Mouse (Mus musculus) stomach, embryonic 14.5 days (tissue): Measurements from ENCODE around the gene Gm10073. TPM values are rescaled to one million over a fixed set of nuclear protein-coding genes. Genes with fewer than 3 reads are reported as not detected.

Source experiments
- ATAC-seq: fragments of 200-750 bp; cut with Nextera tagmentation; 2 replicates; pipeline ENCODE4 v1.8.0; 2017; ENCODE audit warnings: low read depth, moderate TSS enrichment; ENCODE audit not compliant: insufficient number of reproducible peaks, insufficient read depth, low FRiP score
- H3K27ac ChIP-seq: fragments of 300-500 bp; sonication (generic); 2 replicates; pipeline ENCODE4 v1.5.1; 2014; ENCODE audit warnings: mild to moderate bottlenecking, low read length, moderate library complexity, mixed read lengths
- H3K27me3 ChIP-seq: fragments of 300-500 bp; sonication (generic); 2 replicates; pipeline ENCODE4 v1.6.1; 2014; ENCODE audit warnings: low read length, control low read depth, mixed read lengths; ENCODE audit not compliant: control insufficient read depth, insufficient read depth
- H3K36me3 ChIP-seq: fragments of 300-500 bp; sonication (generic); 2 replicates; pipeline ENCODE4 v1.6.1; 2014; ENCODE audit warnings: mild to moderate bottlenecking, control low read depth, low read length, moderate library complexity, mixed read lengths; ENCODE audit not compliant: control insufficient read depth, insufficient read depth
- H3K4me1 ChIP-seq: fragments of 300-500 bp; sonication (generic); 2 replicates; pipeline ENCODE4 v1.6.1; 2014; ENCODE audit warnings: low read length, control low read depth, mixed read lengths; ENCODE audit not compliant: control insufficient read depth, insufficient read depth
- H3K4me2 ChIP-seq: fragments of 300-500 bp; sonication (generic); replicated peaks from 2 replicates; pipeline ENCODE4 v1.6.1; 2014; ENCODE audit warnings: low read depth, low read length, control low read depth
- H3K4me3 ChIP-seq: fragments of 300-500 bp; sonication (generic); 2 replicates; pipeline ENCODE4 v1.5.1; 2014; ENCODE audit warnings: low read depth, low read length, control low read depth
- H3K9ac ChIP-seq: fragments of 300-500 bp; sonication (generic); replicated peaks from 2 replicates; pipeline ENCODE4 v1.6.1; 2014; ENCODE audit warnings: low read depth, mild to moderate bottlenecking, control low read depth, low read length, moderate library complexity, mixed read lengths
- H3K9me3 ChIP-seq: fragments of 300-500 bp; sonication (generic); 2 replicates; pipeline ENCODE4 v1.6.1; 2016; ENCODE audit warnings: low read depth, low read length, control low read depth; ENCODE audit not compliant: control insufficient read depth
- WGBS: fragments of 180-500 bp; shearing (Covaris S2); extraction: QIAGEN DNeasy Blood & Tissue Kit; methylation state at CpG from one replicate; pipeline ENCODE4 v1.1.7; 2014; 5-methylcytosine and 5-hydroxymethylcytosine counted together
- polyA plus RNA-seq: library from polyadenylated mRNA; unstranded; fragments of >200 nt; fragmentation: Nextera tagmentation; extraction: Ambion mirVana; gene quantifications from 2 replicates; pipeline ENCODE4 v1.2.1, GENCODE M21; 2014

Gm10073 gene
- polyA plus RNA-seq, 1 experiment from 2014 or later = 10.0 TPM

- ATAC-seq = no peak
- 52% methylated on average over 3 of the region's 3 CpGs for WGBS
- no peak overlapping the region for H3K27ac ChIP-seq
These were observed 15.5 kb upstream of the Gm10073 start for GRCm38 (mm10) chr8:106588443-106589431.

GRCm38 (mm10) chr8:106586896-106587295 is 13.6 kb upstream of the Gm10073 start:
- Histone ChIP-seq H3K36me3 (no peaks in the 10 kb centered on the region), H3K9me3 (no peaks in the 10 kb centered on the region), H3K4me3 (no peak overlapping the region), H3K27ac (no peak overlapping the region), H3K4me1 (no peaks in the 10 kb centered on the region), H3K27me3 (no peaks in the 10 kb centered on the region), H3K9ac (no peak overlapping the region), H3K4me2 (no peak overlapping the region)
- ATAC-seq = no peak
- WGBS = 78% methylated on average over 8 of the region's 8 CpGs

More at GRCm38 (mm10) chr8:106588443-106589431, 15.5 kb upstream of the Gm10073 start:
- Histone ChIP-seq H3K4me1 (no peaks in the 10 kb centered on the region), H3K9ac (no peak overlapping the region), H3K36me3 (no peaks in the 10 kb centered on the region), H3K4me2 (no peak overlapping the region), H3K27me3 (no peaks in the 10 kb centered on the region), H3K4me3 (no peak overlapping the region), H3K9me3 (no peaks in the 10 kb centered on the region)

GRCm38 (mm10) chr8:106585671-106586037 is 12.4 kb upstream of the Gm10073 start:
- no peak for ATAC-seq
- H3K4me1 ChIP-seq = no peaks in the 10 kb centered on the region
- H3K27me3 ChIP-seq = no peaks in the 10 kb centered on the region
- no peak overlapping the region for H3K4me2 ChIP-seq
- 88% methylated on average over 3 of the region's 3 CpGs for WGBS
- H3K9me3 ChIP-seq = no peaks in the 10 kb centered on the region
- H3K9ac ChIP-seq = no peak overlapping the region
- no peak overlapping the region for H3K4me3 ChIP-seq
- H3K36me3 ChIP-seq = no peaks in the 10 kb centered on the region
- no peak overlapping the region for H3K27ac ChIP-seq

- no peak for ATAC-seq
- Histone ChIP-seq H3K9ac (no peak overlapping the region), H3K27me3 (no peaks in the 10 kb centered on the region), H3K4me2 (no peak overlapping the region), H3K4me1 (no peaks in the 10 kb centered on the region), H3K4me3 (no peak overlapping the region), H3K36me3 (no peaks in the 10 kb centered on the region), H3K9me3 (no peaks in the 10 kb centered on the region), H3K27ac (no peak overlapping the region)
- 56% methylated on average over 11 of the region's 11 CpGs for WGBS
These were observed 11.8 kb upstream of the Gm10073 start for GRCm38 (mm10) chr8:106584942-106585670.

- no peaks in the 10 kb centered on the region for H3K27me3 ChIP-seq
- ATAC-seq = no peak
- WGBS = 58% methylated on average over 6 of the region's 6 CpGs
These were observed 8.3 kb upstream of the Gm10073 start for GRCm38 (mm10) chr8:106581344-106582088.

GRCm38 (mm10) chr8:106579510-106579909 is 6.2 kb upstream of the Gm10073 start:
- ATAC-seq = no peak
- Histone ChIP-seq H3K4me3 (no peak overlapping the region), H3K9me3 (no peaks in the 10 kb centered on the region), H3K27me3 (no peaks in the 10 kb centered on the region), H3K36me3 (no peaks in the 10 kb centered on the region), H3K4me2 (no peak overlapping the region), H3K9ac (no peak overlapping the region), H3K4me1 (no peaks in the 10 kb centered on the region; the same call in 1 of the 2 replicates), H3K27ac (no peak overlapping the region)
- WGBS = 69% methylated on average over 2 of the region's 2 CpGs

More at GRCm38 (mm10) chr8:106581344-106582088, 8.3 kb upstream of the Gm10073 start:
- H3K9ac ChIP-seq = no peak overlapping the region
- H3K27ac ChIP-seq = peak overlapping the region; percentile 44; the same call in 1 of the 2 replicates
- no peak overlapping the region for H3K4me3 ChIP-seq
- H3K4me2 ChIP-seq = no peak overlapping the region
- H3K4me1 ChIP-seq = no peaks in the 10 kb centered on the region; the same call in 1 of the 2 replicates
- H3K36me3 ChIP-seq = no peaks in the 10 kb centered on the region
- no peaks in the 10 kb centered on the region for H3K9me3 ChIP-seq

- ATAC-seq = peak; percentile 47; the same call in 1 of the 2 replicates
- H3K27ac ChIP-seq = 0 out of 2 replicates have a peak overlapping the region, but pooled peaks have one; percentile 28
- no peak overlapping the region for H3K4me3 ChIP-seq
- H3K4me1 ChIP-seq = no peaks in the 10 kb centered on the region; the same call in 1 of the 2 replicates
- no peaks in the 10 kb centered on the region for H3K36me3 ChIP-seq
- no peaks in the 10 kb centered on the region for H3K27me3 ChIP-seq
- no peaks in the 10 kb centered on the region for H3K9me3 ChIP-seq
- H3K4me2 ChIP-seq = no peak overlapping the region
- WGBS = 18% methylated on average over 6 of the region's 6 CpGs
- no peak overlapping the region for H3K9ac ChIP-seq
These were observed 3.7 kb upstream of the Gm10073 start for GRCm38 (mm10) chr8:106576849-106577555.
